Mouse (Mus musculus): ENCODE data around the gene Mb21d2. TPM values are rescaled to one million over a fixed set of nuclear protein-coding genes. Genes with fewer than 3 reads are reported as not detected.

The Mb21d2 gene
- total RNA-seq, 2 experiments from 2014 or later, result 33.5 to 37.5 TPM

DNA sequence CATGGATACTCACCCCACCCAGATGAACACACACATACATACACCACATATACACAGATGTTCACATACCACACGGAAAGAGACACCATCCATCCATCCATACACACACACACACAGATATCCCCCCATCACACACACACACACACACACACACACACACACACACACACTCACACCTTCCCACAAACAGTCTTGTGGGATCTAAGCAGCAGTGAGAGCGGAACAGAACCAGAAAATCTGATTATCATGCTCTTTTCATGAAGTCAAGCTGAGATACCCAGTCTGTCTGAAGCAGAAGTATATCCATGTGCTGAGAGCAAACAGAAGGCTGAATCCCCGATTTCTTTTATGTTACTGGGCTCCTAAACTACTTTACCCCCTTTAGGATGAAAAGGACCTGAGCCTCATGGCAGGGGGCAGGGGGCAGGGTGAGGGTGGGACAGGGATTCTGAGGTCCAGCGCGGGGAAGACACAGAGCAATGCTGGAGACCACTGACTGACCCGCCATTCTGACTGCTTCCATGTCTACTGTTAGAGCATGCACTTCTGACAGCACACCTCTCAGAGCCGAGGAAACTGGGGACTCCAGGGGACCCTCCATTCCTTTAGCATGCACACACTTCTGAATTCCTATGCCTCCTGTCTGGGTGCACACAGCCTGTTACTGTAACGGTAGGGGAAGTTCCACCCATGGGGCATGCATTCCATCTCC, 62.7 kb downstream of the Mb21d2 start:
- no peak for DNase-seq (ENCODE audit: low spot score in 2 of 2)

DNA sequence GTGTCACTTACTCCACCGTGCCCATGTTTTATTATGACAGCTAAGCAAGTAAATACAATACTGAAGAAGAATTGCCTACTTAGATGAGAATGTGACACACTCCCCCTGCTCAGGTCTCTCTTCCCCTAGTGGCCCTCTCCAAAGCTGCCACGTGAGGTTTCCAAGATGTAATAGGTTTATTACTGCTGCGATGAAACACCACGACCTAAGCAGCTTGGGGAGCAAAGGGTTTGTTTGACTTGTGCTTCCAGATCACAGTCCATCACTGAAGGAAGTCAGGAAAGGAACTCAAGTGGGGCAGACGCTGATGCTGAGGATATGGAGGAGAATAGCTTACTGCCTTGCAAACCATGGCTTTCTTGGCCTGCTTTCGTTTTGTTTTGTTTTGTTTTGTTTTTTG, 65.9 kb downstream of the Mb21d2 start:
- DNase-seq (ENCODE audit: low spot score in 2 of 2), result no peak

DNA sequence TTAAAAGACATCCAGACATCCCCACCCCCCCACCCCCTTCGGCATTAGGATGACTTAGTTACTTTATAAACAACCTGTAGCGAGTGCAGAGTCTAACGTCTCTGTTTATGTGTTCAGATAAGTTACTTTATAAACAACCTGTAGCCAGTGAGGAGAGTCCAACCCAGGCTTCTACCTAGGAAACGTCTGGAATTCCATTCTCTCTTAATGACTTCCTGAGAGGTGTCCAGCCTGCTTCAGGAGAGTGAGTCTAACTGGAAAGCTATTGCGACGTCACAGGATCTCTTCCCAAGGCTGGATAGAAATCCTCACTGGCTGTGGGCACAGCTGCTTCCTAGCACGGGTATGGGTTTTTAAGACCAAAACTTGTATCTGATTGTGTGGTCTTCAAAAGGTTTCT, 67.4 kb downstream of the Mb21d2 start:
- no peak for DNase-seq (ENCODE audit: low spot score in 2 of 2)

DNA sequence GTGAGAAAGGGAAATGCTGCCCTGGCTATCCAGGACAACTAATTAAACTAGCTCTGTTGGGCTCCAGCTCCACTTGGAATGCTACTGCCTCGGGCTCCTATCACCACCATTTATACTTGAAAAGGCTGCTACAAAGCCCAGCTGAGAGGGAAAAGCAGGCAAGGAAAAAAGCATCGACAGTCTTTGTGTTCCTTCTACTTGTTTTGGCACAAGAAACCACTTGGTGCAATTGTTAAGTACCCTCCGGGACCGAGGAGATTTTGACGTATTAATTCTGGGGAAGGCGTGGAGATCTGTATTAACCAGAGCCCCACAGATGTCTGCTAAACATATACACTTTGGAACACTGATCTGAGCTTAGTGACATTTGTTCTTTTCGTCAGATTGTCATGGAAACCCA, 69.8 kb downstream of the Mb21d2 start:
- no peak for DNase-seq (ENCODE audit: low spot score in 2 of 2)

DNA sequence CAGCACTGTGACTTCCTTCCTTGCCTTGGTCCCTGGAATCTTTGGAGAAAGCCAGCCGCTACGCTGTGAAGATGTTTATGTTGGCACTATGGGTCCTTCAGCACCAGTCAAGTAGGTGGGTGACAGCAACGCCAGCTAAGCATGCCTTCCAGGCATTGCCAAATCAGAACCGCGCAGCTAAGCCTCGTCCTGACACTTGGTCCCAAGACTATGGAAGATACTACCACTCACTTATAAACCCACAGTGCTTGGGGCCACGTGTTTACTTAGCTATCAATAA, 70.5 kb downstream of the Mb21d2 start:
- DNase-seq (ENCODE audit: low spot score in 2 of 2), result no peak

DNA sequence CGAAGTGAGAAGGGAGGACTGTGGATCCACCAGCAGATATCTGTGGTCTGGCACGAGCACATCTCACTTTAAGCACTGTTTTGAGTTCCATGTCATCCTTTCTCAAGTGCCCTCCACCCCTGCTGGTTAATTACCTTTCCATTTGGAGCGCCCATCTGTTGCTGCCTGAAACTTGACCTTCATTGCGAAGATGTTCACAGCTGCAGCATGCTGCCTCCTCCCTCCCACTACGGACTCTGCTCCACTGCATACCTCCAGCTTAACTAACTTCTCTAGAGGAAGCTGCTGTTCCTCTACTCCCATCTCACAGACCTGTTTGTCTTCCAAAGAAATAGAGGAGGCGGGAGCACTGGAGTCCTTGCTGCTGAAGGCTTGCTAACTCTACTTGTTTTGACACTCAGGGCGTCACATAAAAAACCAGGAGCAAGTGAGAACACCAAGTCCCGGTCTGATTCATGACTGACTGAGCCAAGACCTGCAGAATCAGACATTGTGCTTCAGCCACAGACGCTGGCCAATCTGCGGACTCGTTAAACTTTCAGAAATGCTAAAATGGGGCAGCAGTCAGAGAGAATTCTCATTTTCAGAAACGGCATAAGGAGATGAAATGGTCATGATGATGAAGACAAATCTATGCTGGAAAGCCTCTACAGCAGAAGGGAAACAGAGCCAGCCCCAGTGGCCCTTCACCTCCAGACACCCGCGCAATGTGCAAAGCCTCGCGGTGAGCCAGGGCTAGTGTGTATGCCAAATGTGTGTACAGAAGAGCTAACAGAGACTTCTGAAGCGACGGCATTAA, 71.1 kb downstream of the Mb21d2 start:
- DNase-seq (ENCODE audit: low spot score in 2 of 2), result no peak

DNA sequence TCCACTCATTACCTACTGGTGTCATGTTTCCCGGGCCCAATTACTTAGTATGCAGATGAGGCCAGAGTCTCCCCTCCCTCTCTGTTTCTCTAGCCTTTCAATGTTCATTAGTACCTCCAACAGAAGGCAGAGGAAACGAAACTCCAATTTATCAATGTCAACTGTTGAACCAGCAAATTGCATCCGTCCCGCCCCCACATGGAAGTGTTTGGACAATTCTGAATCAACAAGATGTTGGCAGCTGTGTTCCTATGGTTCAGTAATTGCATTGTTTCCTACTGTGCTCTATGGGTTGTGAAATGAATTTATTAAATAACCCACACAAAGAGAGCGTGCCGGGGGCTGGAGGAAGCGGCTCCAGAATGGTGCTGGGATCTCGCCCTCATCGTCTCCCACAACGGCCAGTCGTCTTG, 78.1 kb downstream of the Mb21d2 start:
- peak in 1 of 2 experiments; percentile 25 for DNase-seq (ENCODE audit: low spot score in 2 of 2)

DNA sequence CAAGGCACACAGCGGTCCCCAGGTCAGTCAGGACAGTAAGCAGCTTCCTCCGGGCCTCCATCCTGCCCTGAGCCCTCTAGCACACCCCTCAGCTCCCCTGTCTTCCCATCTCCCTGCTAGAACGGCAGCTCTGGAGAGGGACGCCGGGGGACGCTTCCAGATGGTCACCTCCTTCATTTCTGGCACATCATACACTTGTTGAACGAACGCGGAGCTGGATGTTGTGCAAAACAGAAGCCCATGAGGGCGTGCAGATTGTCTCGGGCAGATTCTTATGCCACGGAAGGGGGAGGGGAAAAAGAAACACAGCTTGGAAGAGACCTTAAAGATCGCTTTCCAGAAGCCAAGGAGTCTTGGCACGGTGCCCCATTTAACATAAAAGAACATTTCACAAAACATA, 78.6 kb downstream of the Mb21d2 start:
- DNase-seq (ENCODE audit: low spot score in 2 of 2), result peak in 1 of 2 experiments; percentile 41

DNA sequence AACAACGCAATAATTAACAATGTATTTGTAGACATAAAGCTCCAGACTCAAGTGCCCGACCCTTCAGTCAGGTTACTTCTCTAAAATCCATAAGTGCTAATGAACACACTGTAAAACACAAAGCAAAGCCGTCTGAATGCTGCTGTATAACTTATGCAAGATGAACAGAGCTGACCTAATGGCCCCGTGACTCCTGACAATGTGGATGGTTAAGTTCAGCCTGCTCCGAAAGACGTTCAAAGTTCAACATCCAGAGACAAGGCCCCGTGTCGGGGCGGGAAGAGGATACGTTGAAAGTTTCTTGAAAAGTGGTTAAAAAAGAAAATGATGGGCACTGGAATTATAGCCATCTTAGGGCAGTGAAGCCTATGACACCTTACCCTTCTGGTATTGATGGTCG, 83.3 kb downstream of the Mb21d2 start:
- no peak for DNase-seq (ENCODE audit: low spot score in 2 of 2)

DNA sequence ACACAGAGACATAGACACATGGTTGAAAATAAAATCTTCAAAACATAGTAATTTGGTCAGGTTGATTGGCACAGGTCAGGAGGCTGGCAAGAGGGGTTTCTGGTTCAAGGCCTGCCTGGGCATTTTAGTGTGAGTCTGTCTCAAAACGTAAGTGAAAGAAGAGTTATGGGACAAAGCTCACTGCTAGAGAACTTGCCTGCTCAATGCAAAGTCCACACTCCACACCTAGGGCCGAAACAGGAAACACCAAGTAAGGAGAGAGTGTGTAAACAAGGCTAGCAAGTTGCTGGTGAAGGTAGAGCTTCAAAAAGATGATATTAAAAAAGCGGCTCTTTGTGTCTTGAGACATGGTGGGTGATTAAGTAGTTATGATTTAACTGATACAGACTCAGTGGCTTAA, 84.1 kb downstream of the Mb21d2 start:
- DNase-seq (ENCODE audit: low spot score in 2 of 2), result no peak

DNA sequence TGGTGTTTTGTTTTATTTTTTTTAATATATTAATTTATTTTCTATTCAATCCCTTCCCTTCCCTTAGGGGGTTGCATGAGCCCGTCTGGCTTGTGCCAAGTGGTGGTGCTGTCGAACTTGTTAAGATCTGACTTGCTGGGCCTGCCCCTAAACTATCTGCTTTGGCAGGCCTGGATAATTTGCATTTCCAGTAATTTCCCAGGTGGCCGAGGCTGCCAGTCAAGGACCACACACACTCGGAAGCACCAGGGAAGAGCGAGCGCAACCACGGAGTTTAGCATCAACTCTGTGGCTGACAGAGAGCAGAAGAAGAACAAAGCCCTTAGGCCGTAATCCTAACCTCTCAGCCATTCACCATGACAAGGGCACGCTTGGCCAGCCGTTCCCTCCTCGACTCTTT, 88.4 kb downstream of the Mb21d2 start:
- DNase-seq (ENCODE audit: low spot score in 2 of 2), result no peak

DNA sequence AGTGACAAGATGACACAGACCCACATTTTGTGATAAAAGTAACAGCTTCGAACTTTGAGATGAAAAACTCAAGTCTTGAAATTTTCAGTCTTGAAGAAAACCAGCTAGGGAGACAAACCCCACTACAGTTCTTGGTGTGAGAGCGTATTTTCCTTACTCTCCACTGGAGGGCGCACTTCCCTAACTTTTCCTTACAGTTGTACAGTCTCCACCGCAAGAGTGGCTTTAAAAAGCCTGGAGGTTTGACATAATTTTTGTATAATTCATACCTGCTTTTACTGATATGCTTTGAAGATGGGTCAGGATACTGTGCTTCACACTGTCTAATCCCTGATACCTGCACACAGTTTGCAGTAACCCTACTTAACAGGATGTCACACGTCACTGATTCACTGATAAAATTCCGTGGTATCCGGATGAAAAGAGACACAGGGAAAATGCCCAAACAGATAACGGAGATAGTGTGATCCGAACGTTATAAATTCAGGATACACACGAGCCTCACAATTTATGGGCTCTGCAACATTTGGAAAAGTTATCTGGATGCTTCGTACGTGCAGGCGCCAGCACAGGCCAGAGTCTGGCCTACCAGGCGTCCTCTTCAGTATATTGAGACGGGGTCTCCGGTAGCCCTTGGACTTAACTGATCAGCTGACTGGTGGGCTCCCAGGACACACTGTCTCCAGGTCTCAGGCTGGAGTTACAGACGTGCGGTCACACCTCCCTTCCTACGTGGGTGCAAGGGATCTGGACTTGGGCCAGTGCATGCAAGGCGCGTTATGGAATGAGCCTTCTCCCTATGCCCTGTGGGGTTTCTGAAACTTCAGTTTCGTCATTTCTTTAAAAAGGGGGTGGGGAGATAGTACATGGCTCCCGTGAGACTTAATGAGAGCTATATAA, 89.1 kb downstream of the Mb21d2 start:
- peak; percentile 66 to 86 for DNase-seq (ENCODE audit: low spot score in 2 of 2)

DNA sequence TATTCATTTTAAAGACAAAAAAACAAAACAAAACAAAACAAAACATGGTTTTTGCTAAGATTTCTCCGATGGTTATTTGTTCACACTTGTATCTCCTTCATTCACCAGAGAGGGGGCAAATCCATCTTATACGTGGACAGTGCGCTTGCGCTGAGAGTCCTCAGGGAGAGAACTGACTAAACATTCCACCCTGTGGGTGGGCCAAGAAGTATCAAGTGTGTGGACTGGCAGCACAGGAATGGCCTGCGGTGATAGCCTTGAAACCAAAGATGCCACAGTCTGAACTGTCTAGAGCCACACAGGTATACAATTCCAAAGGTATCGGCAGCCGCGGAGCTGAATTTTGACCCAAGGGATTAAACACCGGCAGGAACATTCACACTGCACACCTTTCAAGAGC, 89.9 kb downstream of the Mb21d2 start:
- no peak for DNase-seq (ENCODE audit: low spot score in 2 of 2)

DNA sequence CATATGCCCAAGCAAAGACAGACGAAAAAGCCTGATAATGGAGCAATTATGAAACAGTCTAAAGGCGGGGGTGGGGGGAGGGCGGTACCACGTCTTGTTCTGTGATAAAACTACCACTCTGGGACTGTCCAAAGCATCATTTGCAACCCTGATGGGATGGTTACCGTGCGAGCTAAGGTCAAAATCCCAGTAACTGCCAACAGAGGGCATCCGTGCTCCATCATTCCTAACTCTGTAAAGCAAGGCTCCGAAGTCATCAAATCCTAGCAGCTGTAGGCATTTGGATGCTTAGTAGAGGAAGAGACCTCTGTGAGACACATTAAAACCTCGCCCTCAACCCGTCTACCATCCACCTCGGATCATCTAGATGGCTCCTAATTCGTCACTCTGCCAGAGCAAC, 91.5 kb downstream of the Mb21d2 start:
- peak; percentile 68 to 77 for DNase-seq (ENCODE audit: low spot score in 2 of 2)

DNA sequence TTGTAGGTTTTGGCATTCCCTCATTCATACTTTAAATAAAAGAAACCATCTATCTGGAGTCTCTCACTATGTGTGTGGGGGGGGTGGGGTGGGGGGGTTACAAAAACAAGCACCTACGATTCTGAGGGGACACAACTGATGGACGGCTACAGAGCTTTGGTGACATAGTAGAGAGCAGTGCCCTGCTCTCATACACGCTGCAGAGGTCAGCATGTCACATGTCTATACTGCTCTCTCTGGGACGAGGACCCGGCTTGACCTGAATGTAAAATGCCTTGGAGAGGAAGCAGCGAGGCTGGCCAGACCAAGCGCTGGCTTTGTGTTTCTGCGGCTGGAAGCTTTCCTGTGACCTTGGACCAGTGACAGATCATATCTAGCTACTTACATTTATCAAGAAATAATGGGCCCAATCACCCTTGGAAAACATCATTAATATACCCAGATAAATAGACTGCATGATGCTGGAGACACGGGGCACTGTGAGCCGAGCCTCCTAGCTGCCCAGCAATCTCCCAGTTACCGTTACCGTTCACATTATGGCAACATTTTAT, 97.3 kb downstream of the Mb21d2 start:
- DNase-seq (ENCODE audit: low spot score in 2 of 2), result no peak

DNA sequence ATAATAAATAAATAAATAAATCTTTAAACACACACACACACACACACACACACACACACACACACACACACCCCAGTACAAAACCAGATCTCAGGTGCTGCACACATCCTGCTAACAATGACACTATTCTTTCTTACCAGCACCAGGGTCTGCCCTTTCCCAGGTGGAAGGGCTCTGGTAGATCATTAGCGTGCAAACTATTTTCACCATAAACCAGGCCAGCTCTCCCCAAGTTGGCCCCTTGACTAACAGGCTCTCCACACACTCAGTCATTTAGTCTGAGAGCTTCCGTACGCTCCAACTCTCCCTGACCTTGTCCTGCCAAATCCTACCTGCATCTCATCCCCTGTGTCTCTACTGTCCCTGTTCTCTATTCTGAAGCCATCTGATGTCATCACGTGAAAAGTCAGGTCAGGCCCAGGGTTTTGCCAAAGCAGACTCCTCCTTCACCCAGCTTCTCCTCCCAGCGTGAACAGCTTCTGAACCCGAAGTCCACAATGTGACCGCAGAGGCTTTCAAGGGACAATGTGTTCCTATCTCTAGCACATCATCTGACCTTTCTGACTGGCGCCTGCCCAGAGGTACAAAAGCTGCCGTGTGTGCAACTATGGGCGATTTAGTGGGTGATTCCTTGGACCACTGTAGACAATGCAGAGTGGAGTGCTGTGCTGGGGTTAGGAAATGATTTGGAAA, 100.1 kb downstream of the Mb21d2 start:
- no peak for DNase-seq (ENCODE audit: low spot score in 2 of 2)

DNA sequence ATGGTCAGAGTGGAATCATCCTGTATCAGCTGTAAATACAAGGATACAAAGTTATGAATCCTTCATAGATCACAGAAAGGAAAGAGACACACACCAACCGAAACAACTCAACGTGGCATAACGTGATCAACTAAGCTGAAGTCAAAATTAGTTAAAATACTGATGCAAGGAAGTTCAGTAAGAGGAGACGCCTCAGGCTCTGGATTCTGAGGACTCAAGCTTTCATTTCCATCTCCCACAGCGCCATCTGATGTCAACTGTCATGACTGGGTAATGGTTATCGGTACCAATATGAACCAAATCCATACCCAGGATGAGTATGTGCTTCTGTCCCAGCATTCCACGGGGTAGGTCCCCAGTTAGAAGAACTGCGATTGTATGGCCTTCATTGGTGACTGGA, 104.7 kb downstream of the Mb21d2 start:
- DNase-seq (ENCODE audit: low spot score in 2 of 2), result no peak

DNA sequence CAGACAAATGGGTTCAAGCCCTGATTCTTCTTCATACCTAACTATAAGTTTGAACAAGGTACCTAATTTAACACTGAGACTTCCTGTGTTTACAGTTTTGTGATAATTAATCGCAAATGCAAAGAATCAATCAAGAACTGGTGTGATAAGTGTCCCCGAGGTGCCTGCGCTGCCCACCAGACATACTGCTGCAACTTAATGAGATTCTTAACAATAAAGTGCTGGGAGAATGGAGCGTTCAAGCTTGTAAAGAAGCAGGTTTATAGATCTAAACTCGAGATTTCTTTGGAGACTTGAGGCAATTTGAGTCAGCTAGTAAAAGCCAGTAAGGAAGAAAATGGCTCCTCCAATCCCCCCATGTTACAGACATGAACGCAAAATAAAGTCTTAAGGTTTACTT, 107.7 kb downstream of the Mb21d2 start:
- no peak for DNase-seq (ENCODE audit: low spot score in 2 of 2)

DNA sequence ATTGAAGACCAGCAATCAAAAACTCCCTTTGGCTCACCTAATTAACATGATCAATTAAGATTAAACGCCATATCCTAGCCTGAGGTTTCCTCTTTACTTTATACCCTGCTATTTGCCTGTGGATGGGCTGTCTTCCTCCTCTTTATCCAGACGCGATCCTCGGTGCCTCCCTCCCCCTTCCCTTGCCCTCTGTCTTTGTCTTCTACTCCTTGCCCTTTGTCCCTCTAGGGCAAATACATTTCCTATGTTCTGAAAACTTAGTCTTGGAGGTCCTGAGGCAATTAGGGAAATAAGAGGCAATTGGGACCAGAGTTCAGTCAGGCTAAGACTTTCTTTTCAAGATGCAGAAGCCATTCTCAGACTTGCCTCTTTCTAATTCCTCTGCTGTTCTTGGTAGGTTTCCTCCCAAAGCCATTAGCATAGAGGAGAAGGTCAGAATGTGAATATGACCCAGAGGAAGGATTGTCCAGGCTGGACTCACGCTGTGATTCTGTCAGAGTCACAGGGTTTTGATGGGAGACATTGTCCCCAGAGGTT, 110.7 kb downstream of the Mb21d2 start:
- no peak for DNase-seq (ENCODE audit: low spot score in 2 of 2)

DNA sequence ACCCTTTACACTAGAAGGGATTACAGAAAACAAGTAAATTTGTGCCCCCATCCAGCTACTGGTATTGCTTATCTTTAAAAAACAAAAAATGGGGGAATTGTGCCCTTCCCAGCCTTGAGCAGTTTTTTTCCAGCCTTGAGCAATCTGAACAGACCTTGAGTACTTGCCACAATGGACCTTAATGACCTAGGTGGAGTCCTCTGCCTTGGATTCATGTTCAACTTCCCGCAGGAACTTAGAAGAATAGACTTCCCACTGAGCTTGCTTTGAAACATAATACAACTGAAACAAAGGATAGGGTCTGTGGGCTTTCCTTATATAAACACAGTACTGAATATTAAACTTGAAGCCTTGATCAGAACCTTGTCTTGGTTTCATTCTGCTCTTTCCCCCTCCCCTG, 116.2 kb downstream of the Mb21d2 start:
- no peak for DNase-seq (ENCODE audit: low spot score in 2 of 2)

DNA sequence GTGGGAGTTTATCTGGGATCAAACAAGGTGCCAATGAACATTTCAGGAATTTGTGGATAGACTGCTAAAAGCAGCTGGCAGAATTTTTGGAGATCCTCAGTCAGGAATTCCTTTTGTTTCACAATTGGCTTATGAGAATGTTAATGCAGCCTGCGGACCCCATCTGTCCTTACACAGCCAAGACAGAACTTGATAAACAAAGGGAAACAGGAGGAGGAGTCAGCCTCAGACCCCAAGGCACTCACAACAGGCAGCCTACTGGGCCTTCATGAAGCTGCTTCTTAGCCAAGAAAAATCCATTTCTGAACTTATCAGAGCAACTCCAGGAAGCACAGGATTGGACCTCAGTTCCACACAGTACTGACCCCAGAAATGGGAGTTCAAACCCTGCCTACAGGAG, 120.4 kb downstream of the Mb21d2 start:
- DNase-seq (ENCODE audit: low spot score in 2 of 2), result no peak
